Mouse (Mus musculus): ENCODE data around the gene Cacng5. TPM values are rescaled to one million over a fixed set of nuclear protein-coding genes. Genes with fewer than 3 reads are reported as not detected.
A peak's percentile ranks its signal among the peaks of the same experiment; 100 is the strongest.

Cacng5 gene
- polyA plus RNA-seq, 1 experiment from 2014 or later: 0.16 TPM

- Histone ChIP-seq H3K4me2 (no peak overlapping the region), H3K4me1 (replicated peaks) (no peaks in the 10 kb centered on the region), H3K27ac (no peak overlapping the region), H3K9ac (no peak overlapping the region), H3K36me3 (no peaks in the 10 kb centered on the region), H3K4me3 (replicated peaks) (no peak overlapping the region), H3K27me3 (no peaks in the 10 kb centered on the region), H3K9me3 (replicated peaks) (no peaks in the 10 kb centered on the region)
- WGBS (ENCODE audit: insufficient replicate concordance): 68% methylated on average over 18 of the region's 18 CpGs
- ATAC-seq (ENCODE audit: low read depth) (no peak), DNase-seq (no peak)
These were observed 38.9 kb downstream of the Cacng5 start for GRCm38 (mm10) chr11:107875861-107876494.

- DNase-seq: no peak
- no peak overlapping the region for H3K4me2 ChIP-seq
- WGBS (ENCODE audit: insufficient replicate concordance): 52% methylated on average over 6 of the region's 6 CpGs
- no peaks in the 10 kb centered on the region for H3K9me3 ChIP-seq (replicated peaks)
- no peaks in the 10 kb centered on the region for H3K27me3 ChIP-seq
- H3K4me1 ChIP-seq (replicated peaks): no peaks in the 10 kb centered on the region
- no peaks in the 10 kb centered on the region for H3K36me3 ChIP-seq
- H3K4me3 ChIP-seq (replicated peaks): no peak overlapping the region
- no peak overlapping the region for H3K27ac ChIP-seq
- H3K9ac ChIP-seq: no peak overlapping the region
- ATAC-seq (ENCODE audit: low read depth): no peak
These were observed 42.1 kb downstream of the Cacng5 start for GRCm38 (mm10) chr11:107872743-107873142.

GRCm38 (mm10) chr11:107867509-107867908, 47.3 kb downstream of the Cacng5 start:
- ATAC-seq (ENCODE audit: low read depth) (no peak), DNase-seq (no peak)
- no peaks in the 10 kb centered on the region for H3K4me1 ChIP-seq (replicated peaks)
- H3K27me3 ChIP-seq: no peaks in the 10 kb centered on the region
- no peak overlapping the region for H3K27ac ChIP-seq
- H3K4me3 ChIP-seq (replicated peaks): no peak overlapping the region
- H3K9me3 ChIP-seq (replicated peaks): no peaks in the 10 kb centered on the region
- H3K9ac ChIP-seq: no peak overlapping the region
- 68% methylated on average over 8 of the region's 8 CpGs for whole genome bisulfite sequencing (ENCODE audit: insufficient replicate concordance)
- H3K36me3 ChIP-seq: no peaks in the 10 kb centered on the region
- H3K4me2 ChIP-seq: no peak overlapping the region

GRCm38 (mm10) chr11:107865128-107865527, 49.7 kb downstream of the Cacng5 start:
- DNase-seq (peak; percentile 29), ATAC-seq (ENCODE audit: low read depth) (no peak)
- Histone ChIP-seq H3K27me3 (no peaks in the 10 kb centered on the region), H3K27ac (no peak overlapping the region), H3K4me1 (replicated peaks) (no peaks in the 10 kb centered on the region), H3K4me2 (no peak overlapping the region), H3K9me3 (replicated peaks) (no peaks in the 10 kb centered on the region), H3K36me3 (no peaks in the 10 kb centered on the region), H3K9ac (no peak overlapping the region), H3K4me3 (replicated peaks) (no peak overlapping the region)
- 8% methylated on average over 7 of the region's 7 CpGs for WGBS (ENCODE audit: insufficient replicate concordance)

GRCm38 (mm10) chr11:107864024-107864423, 50.8 kb downstream of the Cacng5 start:
- no peak overlapping the region for H3K4me3 ChIP-seq (replicated peaks)
- ATAC-seq (ENCODE audit: low read depth): no peak
- H3K9ac ChIP-seq: no peak overlapping the region
- 6% methylated on average over 4 of the region's 4 CpGs for WGBS (ENCODE audit: insufficient replicate concordance)
- no peak overlapping the region for H3K4me2 ChIP-seq
- no peaks in the 10 kb centered on the region for H3K9me3 ChIP-seq (replicated peaks)
- H3K4me1 ChIP-seq (replicated peaks): no peaks in the 10 kb centered on the region
- no peak for DNase-seq
- H3K27ac ChIP-seq: no peak overlapping the region
- no peaks in the 10 kb centered on the region for H3K36me3 ChIP-seq
- no peaks in the 10 kb centered on the region for H3K27me3 ChIP-seq

DNA sequence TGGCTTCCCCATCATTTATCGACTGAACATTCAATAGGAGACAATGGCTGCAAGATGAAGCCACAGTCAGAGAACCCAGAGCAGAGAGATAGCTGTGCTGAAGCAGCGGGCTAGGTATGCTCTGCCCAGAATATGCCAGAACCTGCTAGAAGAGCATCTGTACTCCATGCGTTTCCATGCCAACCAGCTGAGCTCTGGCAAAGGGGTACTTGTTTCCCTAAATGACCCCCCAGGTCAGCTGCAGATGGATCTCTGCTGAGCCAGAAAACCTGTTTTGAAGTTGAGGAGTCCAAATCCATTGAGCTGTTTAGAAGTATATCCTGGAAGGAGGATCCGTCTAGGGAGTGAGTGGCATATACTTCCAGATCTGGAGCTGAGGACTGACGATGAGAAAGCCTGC, 53.1 kb downstream of the Cacng5 start:
- H3K27ac ChIP-seq: no peak overlapping the region
- H3K4me2 ChIP-seq: no peak overlapping the region
- H3K9me3 ChIP-seq (replicated peaks): no peaks in the 10 kb centered on the region
- H3K4me3 ChIP-seq (replicated peaks): no peak overlapping the region
- no peaks in the 10 kb centered on the region for H3K4me1 ChIP-seq (replicated peaks)
- no peaks in the 10 kb centered on the region for H3K27me3 ChIP-seq
- ATAC-seq (ENCODE audit: low read depth) (no peak), DNase-seq (no peak)
- H3K36me3 ChIP-seq: no peaks in the 10 kb centered on the region
- no peak overlapping the region for H3K9ac ChIP-seq
- WGBS (ENCODE audit: insufficient replicate concordance): 57% methylated on average over 5 of the region's 5 CpGs

DNA sequence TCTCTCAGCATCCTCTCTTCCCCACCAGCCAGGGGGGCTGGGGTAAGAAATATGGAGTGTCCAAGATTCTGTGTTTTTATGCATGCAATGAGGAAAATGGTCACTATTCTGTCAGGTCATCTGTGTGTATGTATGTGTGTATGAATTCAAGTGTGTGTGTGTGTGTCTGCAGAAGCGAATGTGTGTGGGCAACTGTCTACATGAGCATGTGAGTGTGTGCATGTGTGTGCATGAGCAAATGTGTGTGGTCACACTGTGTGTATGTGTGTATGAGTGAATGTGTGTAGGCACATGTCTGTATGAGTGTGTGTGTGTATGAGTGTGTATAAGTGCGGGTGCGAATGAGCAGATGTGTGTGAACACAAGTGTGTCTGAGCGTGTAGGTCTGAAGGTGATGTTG, 55.0 kb downstream of the Cacng5 start:
- no peak for ATAC-seq (ENCODE audit: low read depth)
- H3K27me3 ChIP-seq: no peaks in the 10 kb centered on the region
- WGBS (ENCODE audit: insufficient replicate concordance): 86% methylated on average over 4 of the region's 4 CpGs
- DNase-seq: no peak
- H3K4me3 ChIP-seq (replicated peaks): no peak overlapping the region
- H3K27ac ChIP-seq: no peak overlapping the region
- no peaks in the 10 kb centered on the region for H3K9me3 ChIP-seq (replicated peaks)
- no peaks in the 10 kb centered on the region for H3K4me1 ChIP-seq (replicated peaks)
- H3K9ac ChIP-seq: no peak overlapping the region
- no peaks in the 10 kb centered on the region for H3K36me3 ChIP-seq
- no peak overlapping the region for H3K4me2 ChIP-seq

DNA sequence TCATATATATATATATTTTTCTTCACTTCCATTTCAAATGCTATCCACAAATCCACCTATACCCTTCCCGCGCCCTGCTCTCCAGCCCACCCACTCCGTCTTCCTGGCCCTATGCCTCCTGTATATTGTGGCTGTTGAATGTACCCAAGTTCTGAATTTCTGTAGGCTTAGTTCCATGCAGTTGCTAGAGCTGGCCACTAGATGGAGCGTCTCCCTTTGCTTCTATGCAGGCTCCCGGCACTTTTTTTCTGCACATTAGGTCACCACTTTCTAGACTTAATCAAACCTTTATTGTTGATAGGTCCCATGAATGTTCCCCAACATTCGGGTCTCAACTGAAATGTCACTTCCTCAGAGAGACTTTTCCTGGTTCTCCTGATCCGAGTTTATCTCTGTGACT, 55.6 kb downstream of the Cacng5 start:
- H3K4me2 ChIP-seq: no peak overlapping the region
- H3K27ac ChIP-seq: no peak overlapping the region
- DNase-seq (no peak), ATAC-seq (ENCODE audit: low read depth) (no peak)
- no peaks in the 10 kb centered on the region for H3K9me3 ChIP-seq (replicated peaks)
- WGBS (ENCODE audit: insufficient replicate concordance): 19% methylated on average over 7 of the region's 7 CpGs
- no peaks in the 10 kb centered on the region for H3K36me3 ChIP-seq
- no peak overlapping the region for H3K9ac ChIP-seq
- no peaks in the 10 kb centered on the region for H3K4me1 ChIP-seq (replicated peaks)
- no peak overlapping the region for H3K4me3 ChIP-seq (replicated peaks)
- no peaks in the 10 kb centered on the region for H3K27me3 ChIP-seq

GRCm38 (mm10) chr11:107853088-107853487, 61.8 kb downstream of the Cacng5 start:
- ATAC-seq (ENCODE audit: low read depth) (no peak), DNase-seq (no peak)
- Histone ChIP-seq H3K4me3 (replicated peaks) (no peak overlapping the region), H3K4me1 (replicated peaks) (no peaks in the 10 kb centered on the region), H3K27me3 (no peaks in the 10 kb centered on the region), H3K9ac (no peak overlapping the region), H3K36me3 (no peaks in the 10 kb centered on the region), H3K27ac (no peak overlapping the region), H3K4me2 (no peak overlapping the region), H3K9me3 (replicated peaks) (no peaks in the 10 kb centered on the region)
- 28% methylated on average over 1 of the region's 1 CpGs for WGBS (ENCODE audit: insufficient replicate concordance)

DNA sequence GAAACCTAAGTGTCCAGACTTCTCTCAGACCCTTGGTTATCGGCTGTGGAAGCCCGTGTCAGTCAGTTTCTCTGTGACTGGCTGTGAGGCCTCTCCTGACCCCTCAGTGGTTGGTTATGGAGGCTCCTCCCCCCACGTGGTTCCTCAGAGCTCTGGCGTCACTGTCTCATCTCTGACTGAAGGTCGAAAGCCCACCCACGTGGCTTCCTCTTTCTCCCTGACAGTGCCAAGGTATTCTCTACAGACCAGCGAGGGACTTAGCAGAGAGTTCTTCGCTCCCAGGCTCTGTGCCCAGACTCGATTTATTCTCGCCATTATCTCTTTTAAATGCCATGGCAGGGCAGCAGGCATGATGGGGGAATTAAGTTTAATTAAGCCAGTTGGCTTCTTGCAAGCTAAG, 65.2 kb downstream of the Cacng5 start:
- no peaks in the 10 kb centered on the region for H3K4me1 ChIP-seq (replicated peaks)
- no peaks in the 10 kb centered on the region for H3K27me3 ChIP-seq
- ATAC-seq (ENCODE audit: low read depth) (no peak), DNase-seq (no peak)
- H3K4me3 ChIP-seq (replicated peaks): no peak overlapping the region
- H3K36me3 ChIP-seq: no peaks in the 10 kb centered on the region
- H3K9ac ChIP-seq: no peak overlapping the region
- no peak overlapping the region for H3K4me2 ChIP-seq
- H3K9me3 ChIP-seq (replicated peaks): no peaks in the 10 kb centered on the region
- no peak overlapping the region for H3K27ac ChIP-seq
- 31% methylated on average over 10 of the region's 10 CpGs for WGBS (ENCODE audit: insufficient replicate concordance)

DNA sequence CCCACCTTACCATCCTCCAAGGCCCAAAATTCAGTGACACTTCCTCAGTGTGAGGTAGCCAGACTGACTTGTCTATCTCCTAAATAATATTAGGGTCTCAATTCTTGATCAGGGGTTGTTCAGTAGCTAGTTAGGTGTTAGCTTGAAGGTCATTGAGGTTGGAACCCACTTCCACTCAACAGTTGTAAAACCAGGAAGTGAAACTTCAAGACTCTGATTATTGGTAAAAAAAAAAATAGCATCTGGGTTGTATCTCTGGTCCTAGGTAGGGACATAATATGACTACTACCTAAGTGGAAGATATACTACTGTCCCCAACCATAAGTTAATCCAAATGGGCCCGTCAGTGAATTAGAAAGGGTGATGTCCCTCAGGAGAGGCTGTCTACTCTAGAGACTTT, 70.7 kb downstream of the Cacng5 start:
- Histone ChIP-seq H3K27me3 (no peaks in the 10 kb centered on the region), H3K9me3 (replicated peaks) (no peaks in the 10 kb centered on the region), H3K9ac (no peak overlapping the region), H3K27ac (no peak overlapping the region), H3K4me3 (replicated peaks) (no peak overlapping the region), H3K4me2 (no peak overlapping the region), H3K36me3 (no peaks in the 10 kb centered on the region), H3K4me1 (replicated peaks) (no peaks in the 10 kb centered on the region)
- ATAC-seq (ENCODE audit: low read depth): no peak
- no peak for DNase-seq
- 69% methylated on average over 1 of the region's 1 CpGs for WGBS (ENCODE audit: insufficient replicate concordance)

GRCm38 (mm10) chr11:107833351-107834040, 81.4 kb downstream of the Cacng5 start:
- Histone ChIP-seq H3K4me1 (replicated peaks) (no peaks in the 10 kb centered on the region), H3K27me3 (no peaks in the 10 kb centered on the region), H3K4me3 (replicated peaks) (no peak overlapping the region), H3K9me3 (replicated peaks) (no peaks in the 10 kb centered on the region), H3K27ac (no peak overlapping the region), H3K9ac (no peak overlapping the region), H3K36me3 (no peaks in the 10 kb centered on the region), H3K4me2 (no peak overlapping the region)
- WGBS (ENCODE audit: insufficient replicate concordance): 44% methylated on average over 7 of the region's 7 CpGs
- no peak for DNase-seq
- no peak for ATAC-seq (ENCODE audit: low read depth)

All from liver, embryonic 13.5 days (tissue).